Mouse (Mus musculus) kidney, postnatal 0 days (tissue): ENCODE measurements around the gene Cd160. TPM values are rescaled to one million over a fixed set of nuclear protein-coding genes. Genes with fewer than 3 reads are reported as not detected.
A peak's percentile ranks its signal among the peaks of the same experiment; 100 is the strongest.

Experiments used
- ATAC-seq: fragments of 200-750 bp; cut with Nextera tagmentation; replicated peaks from 2 replicates; pipeline ENCODE4 v1.8.0; 2017; ENCODE audit warnings: low read depth, moderate number of reproducible peaks, moderate TSS enrichment, moderate library complexity; ENCODE audit not compliant: low FRiP score
- DNase-seq: peaks from one replicate; pipeline ENCODE4 v3.0.0-alpha.2; 2016; ENCODE audit warnings: low spot score
- H3K27ac ChIP-seq: fragments of 300-500 bp; sonication (generic); 2 replicates; pipeline ENCODE4 v1.5.1; 2014; ENCODE audit warnings: mild to moderate bottlenecking
- H3K27me3 ChIP-seq: fragments of 300-500 bp; sonication (generic); 2 replicates; pipeline ENCODE4 v1.6.1; 2014; ENCODE audit warnings: low read length, mixed read lengths; ENCODE audit not compliant: insufficient read depth
- H3K36me3 ChIP-seq: fragments of 300-500 bp; sonication (generic); 2 replicates; pipeline ENCODE4 v1.6.1; 2014; ENCODE audit warnings: low read length, mixed read lengths; ENCODE audit not compliant: insufficient read depth
- H3K4me1 ChIP-seq: fragments of 300-500 bp; sonication (generic); replicated peaks from 2 replicates; pipeline ENCODE4 v1.6.1; 2014; ENCODE audit warnings: antibody characterized with exemption, low read length, mixed read lengths; ENCODE audit not compliant: insufficient read depth
- H3K4me2 ChIP-seq: fragments of 300-500 bp; sonication (generic); 2 replicates; pipeline ENCODE4 v1.6.1; 2014; ENCODE audit warnings: mild to moderate bottlenecking, low read length, moderate library complexity, mixed read lengths
- H3K4me3 ChIP-seq: fragments of 300-500 bp; sonication (generic); replicated peaks from 2 replicates; pipeline ENCODE4 v1.5.1; 2014; ENCODE audit warnings: low read depth, low read length
- H3K9ac ChIP-seq: fragments of 300-500 bp; sonication (generic); 2 replicates; pipeline ENCODE4 v1.6.1; 2014; ENCODE audit warnings: low read depth, low read length
- H3K9me3 ChIP-seq: fragments of 300-500 bp; sonication (generic); replicated peaks from 2 replicates; pipeline ENCODE4 v1.6.1; 2016; ENCODE audit warnings: low read length, inconsistent platforms, mixed read lengths
- CTCF ChIP-seq: IDR thresholded peaks from 2 replicates; pipeline ENCODE4 v1.5.1; 2016; ENCODE audit warnings: antibody characterized with exemption, low read depth, mild to moderate bottlenecking, moderate library complexity
- WGBS: fragments of 180-500 bp; shearing (Covaris S2); extraction: QIAGEN DNeasy Blood & Tissue Kit; methylation state at CpG from one replicate; pipeline ENCODE4 v1.1.7; 2014; 5-methylcytosine and 5-hydroxymethylcytosine counted together
- polyA plus RNA-seq: library from polyadenylated mRNA; unstranded; fragments of >200 nt; fragmentation: Nextera tagmentation; extraction: Ambion mirVana; gene quantifications from 2 replicates; pipeline ENCODE4 v1.2.1, GENCODE M21; 2015

The Cd160 gene
- polyA plus RNA-seq, 1 experiment from 2014 or later, result 0.09 TPM

DNA sequence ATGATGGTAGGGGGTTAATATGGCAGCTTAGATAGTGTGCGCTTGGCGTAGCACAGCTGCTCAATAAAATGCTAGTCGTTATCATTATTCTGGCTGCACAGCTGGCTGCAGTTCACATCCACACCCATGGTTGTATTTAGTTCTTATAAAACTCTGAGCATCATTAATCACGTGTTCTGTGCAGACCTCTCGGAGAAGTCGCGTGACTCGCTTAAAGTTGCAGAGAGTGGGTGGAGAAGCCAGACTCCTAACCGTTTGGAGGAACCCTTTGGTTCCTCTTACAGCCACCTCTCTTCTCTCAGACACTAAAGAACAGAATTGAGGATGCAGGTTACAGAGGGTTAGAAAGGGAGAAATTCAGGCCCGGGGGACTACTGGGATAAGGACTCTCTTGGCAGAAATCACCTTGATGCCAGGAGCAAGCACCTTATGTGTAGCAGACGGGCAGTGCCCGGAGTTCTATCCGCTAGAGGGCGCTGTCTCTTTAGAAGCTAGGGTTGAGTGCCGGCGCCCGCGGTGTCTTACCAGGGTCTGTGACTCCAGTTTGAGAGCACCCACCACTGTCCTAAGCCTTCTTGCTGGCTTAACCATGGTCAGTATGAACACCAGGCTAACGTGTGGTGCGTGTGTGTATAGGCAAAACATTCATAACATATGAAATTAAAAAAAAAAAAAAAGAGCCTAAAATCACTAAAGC is 16.6 kb downstream of the Cd160 start:
- Histone ChIP-seq H3K9me3 (no peaks in the 10 kb centered on the region), H3K36me3 (no peaks in the 10 kb centered on the region), H3K4me3 (no peak overlapping the region), H3K4me2 (peak overlapping the region; percentile 30; the same call in 1 of the 2 replicates), H3K9ac (no peak overlapping the region), H3K27ac (no peak overlapping the region), H3K4me1 (no peaks in the 10 kb centered on the region), H3K27me3 (no peaks in the 10 kb centered on the region)
- DNase-seq, result peak; percentile 86
- 33% methylated on average over 20 of the region's 20 CpGs for whole genome bisulfite sequencing
- ATAC-seq, result peak; percentile 56; the same call in 1 of the 2 replicates
- peak; percentile 73 for TF ChIP-seq CTCF

- no peak for TF ChIP-seq CTCF
- Histone ChIP-seq H3K27ac (no peak overlapping the region), H3K9me3 (no peaks in the 10 kb centered on the region), H3K4me3 (no peak overlapping the region), H3K4me1 (no peaks in the 10 kb centered on the region), H3K27me3 (no peaks in the 10 kb centered on the region), H3K9ac (no peak overlapping the region), H3K36me3 (no peaks in the 10 kb centered on the region), H3K4me2 (no peak overlapping the region)
- ATAC-seq (no peak), DNase-seq (no peak)
- 84% methylated on average over 3 of the region's 3 CpGs for WGBS
Observed at GRCm38 (mm10) chr3:96811232-96811631, 17.9 kb downstream of the Cd160 start.

- no peak for TF ChIP-seq CTCF
- Histone ChIP-seq H3K4me1 (no peaks in the 10 kb centered on the region), H3K4me3 (no peak overlapping the region), H3K27ac (no peak overlapping the region), H3K4me2 (no peak overlapping the region), H3K36me3 (no peaks in the 10 kb centered on the region), H3K27me3 (no peaks in the 10 kb centered on the region), H3K9ac (no peak overlapping the region), H3K9me3 (no peaks in the 10 kb centered on the region)
- WGBS, result 70% methylated on average over 3 of the region's 3 CpGs
- DNase-seq, result no peak
- ATAC-seq, result no peak
Observed at GRCm38 (mm10) chr3:96808651-96809050, 20.5 kb downstream of the Cd160 start.

DNA sequence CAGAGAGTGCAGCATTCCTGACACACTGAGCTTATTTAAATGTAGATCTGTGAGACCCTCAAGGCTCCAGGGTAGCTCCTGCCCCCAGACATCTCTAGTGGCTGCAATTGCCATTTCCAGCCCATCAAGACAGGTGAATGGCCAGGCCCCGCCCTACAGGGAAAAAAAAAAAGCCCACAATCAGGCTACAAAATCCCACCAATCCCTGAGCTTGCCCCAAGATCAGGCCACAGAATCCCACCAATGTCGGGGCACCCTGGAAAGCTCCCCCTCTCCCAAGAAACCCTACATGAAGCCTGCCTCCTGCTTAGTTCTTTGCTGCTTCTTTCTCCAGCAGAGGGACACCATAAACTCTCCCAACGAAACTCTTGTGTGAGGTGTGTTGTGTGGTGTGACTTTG is 21.0 kb downstream of the Cd160 start:
- H3K4me3 ChIP-seq, result no peak overlapping the region
- H3K4me1 ChIP-seq, result no peaks in the 10 kb centered on the region
- no peak for TF ChIP-seq CTCF
- no peak overlapping the region for H3K4me2 ChIP-seq
- 80% methylated on average over 3 of the region's 3 CpGs for WGBS
- no peaks in the 10 kb centered on the region for H3K27me3 ChIP-seq
- ATAC-seq (no peak), DNase-seq (no peak)
- H3K36me3 ChIP-seq, result no peaks in the 10 kb centered on the region
- no peak overlapping the region for H3K9ac ChIP-seq
- H3K9me3 ChIP-seq, result no peaks in the 10 kb centered on the region
- H3K27ac ChIP-seq, result no peak overlapping the region

DNA sequence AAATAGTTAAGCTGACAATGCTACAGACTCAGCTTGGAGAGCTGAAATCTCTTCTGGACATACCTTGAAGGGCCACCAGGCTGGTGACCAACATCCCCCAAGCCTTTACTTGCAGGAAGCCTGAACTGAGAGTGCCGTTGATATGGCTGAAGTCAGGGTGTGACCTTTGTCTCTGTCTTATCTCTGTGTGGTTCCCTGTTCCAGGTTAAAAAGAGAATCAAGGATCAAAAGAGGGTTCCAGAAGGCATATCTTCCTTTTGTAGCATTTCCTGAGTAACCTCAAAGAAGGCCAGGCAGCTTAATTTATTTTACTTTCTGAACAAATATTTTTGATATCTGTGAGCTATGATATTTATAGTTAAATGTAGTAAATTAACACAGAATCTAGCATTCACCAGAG is 26.9 kb downstream of the Cd160 start:
- H3K36me3 ChIP-seq, result no peaks in the 10 kb centered on the region
- DNase-seq (no peak), ATAC-seq (no peak)
- 70% methylated on average over 1 of the region's 1 CpGs for WGBS
- no peak overlapping the region for H3K27ac ChIP-seq
- H3K9ac ChIP-seq, result no peak overlapping the region
- H3K27me3 ChIP-seq, result no peaks in the 10 kb centered on the region
- no peak overlapping the region for H3K4me3 ChIP-seq
- H3K9me3 ChIP-seq, result no peaks in the 10 kb centered on the region
- 0 out of 2 replicates have a peak, but pooled peaks cover 3% of the 10 kb centered on the region for H3K4me1 ChIP-seq
- H3K4me2 ChIP-seq, result no peak overlapping the region
- no peak for TF ChIP-seq CTCF

DNA sequence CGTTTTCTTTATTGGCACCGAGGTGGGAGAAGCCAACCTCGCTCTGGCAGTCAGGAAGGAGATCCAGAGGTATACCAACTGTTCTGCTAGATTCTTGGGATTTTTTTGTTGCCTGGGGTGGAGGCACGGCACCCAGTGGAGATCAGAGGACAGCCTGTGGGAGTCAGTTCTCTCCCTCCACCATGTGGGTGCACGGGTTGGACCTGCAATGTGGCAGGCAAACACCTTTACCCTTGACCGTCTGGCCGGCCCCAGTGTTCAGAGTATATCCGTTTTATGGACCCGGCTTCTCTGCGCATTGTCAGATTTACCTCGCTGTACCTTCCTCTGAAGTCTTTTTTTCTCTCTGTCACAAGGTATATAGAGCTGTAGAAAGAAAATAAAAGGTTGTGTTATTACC is 28.9 kb downstream of the Cd160 start:
- H3K4me2 ChIP-seq, result no peak overlapping the region
- ATAC-seq, result no peak
- H3K9me3 ChIP-seq, result no peaks in the 10 kb centered on the region
- no peak overlapping the region for H3K27ac ChIP-seq
- no peaks in the 10 kb centered on the region for H3K27me3 ChIP-seq
- no peaks in the 10 kb centered on the region for H3K36me3 ChIP-seq
- 71% methylated on average over 11 of the region's 11 CpGs for WGBS
- no peak for TF ChIP-seq CTCF
- H3K9ac ChIP-seq, result no peak overlapping the region
- DNase-seq, result no peak
- H3K4me3 ChIP-seq, result no peak overlapping the region
- H3K4me1 ChIP-seq, result 0 out of 2 replicates have a peak, but pooled peaks cover 3% of the 10 kb centered on the region
